In genomic region chr12:32099686-32100206, GRCm38 (mm10) we compare ENCODE assay signal across 24 mouse cellular contexts. TPM values are rescaled to one million over a fixed set of nuclear protein-coding genes. Genes with fewer than 3 reads are reported as not detected.
DNase-seq lines count a peak whose midpoint lies in the region; ATAC-seq and TF ChIP-seq lines count a peak whose summit lies in the region.
"Had no signal": no experiment of that assay in that cellular context is flagged by ENCODE, and none has a peak within 500 bp of the region (broad histone marks: within the 10 kb centered on the region; RNA-seq: fewer than 3 reads in every experiment).

No protein-coding gene starts in this region.

- ATAC-seq in liver, embryonic 12.5 days: no peak
- no peak for ATAC-seq in liver, postnatal 0 days
- ATAC-seq: forebrain, embryonic 14.5 days; hindbrain, postnatal 0 days; midbrain, embryonic 13.5 days had no signal

- TF ChIP-seq EP300 in liver, postnatal 0 days (IDR thresholded peaks at IDR 0.05; ENCODE audit: low read depth): no peak

- DNase-seq in liver, postnatal 0 days: no peak
- peak; percentile 74 for DNase-seq in 3134 (ENCODE audit: extremely low read depth, insufficient read length, low spot score)
- DNase-seq in thymus, postnatal 10 days (ENCODE audit: low spot score in 2 of 2): no peak
- DNase-seq in left cerebral cortex, adult 9 months (ENCODE audit: low spot score in 2 of 2): no peak
- DNase-seq in spleen, postnatal 14 days (ENCODE audit: low spot score in 2 of 2): no peak
- DNase-seq: adrenal gland, adult 2 months; cerebellum, adult 18-20 months; cerebellum, postnatal 14 days; kidney, adult 11 months; kidney, postnatal 4 days; lung, postnatal 14 days; retina, postnatal 1 day; right cerebral cortex, postnatal 25 days; thymus, postnatal 36 days had no signal

- no peak for TF ChIP-seq CTCF in liver, postnatal 0 days (IDR thresholded peaks at IDR 0.05; ENCODE audit: low read depth)
- no peak for TF ChIP-seq CTCF in C2C12 (IDR thresholded peaks at IDR 0.05; ENCODE audit: control insufficient read depth, insufficient read depth, insufficient read length)
- no peak for TF ChIP-seq CTCF in embryonic fibroblast, embryonic 13.5 days (IDR thresholded peaks at IDR 0.05; ENCODE audit: borderline replicate concordance, insufficient read depth, low read length)

- H3K4me3 ChIP-seq in liver, embryonic 12.5 days: no peak overlapping the region
- H3K4me3 ChIP-seq in liver, postnatal 0 days (ENCODE audit: low read depth, low read length): no peak overlapping the region
- no peak overlapping the region for H3K4me3 ChIP-seq in C2C12 (ENCODE audit: insufficient read depth, poor library complexity, severe bottlenecking)
- H3K4me3 ChIP-seq in embryonic fibroblast, embryonic 13.5 days (ENCODE audit: insufficient read depth, low read length): no peak overlapping the region
- H3K4me3 ChIP-seq: embryonic facial prominence, embryonic 12.5 days; heart, embryonic 10.5 days; megakaryocyte, embryonic 14.5 days; midbrain, embryonic 13.5 days; neural tube, embryonic 13.5 days had no signal

- no peaks in the 10 kb centered on the region for H3K27me3 ChIP-seq in liver, embryonic 12.5 days (replicated peaks)
- no peaks in the 10 kb centered on the region for H3K27me3 ChIP-seq in liver, postnatal 0 days (ENCODE audit: insufficient read depth, low read length)
- no peaks in the 10 kb centered on the region for H3K27me3 ChIP-seq in C2C12 (ENCODE audit: control insufficient read depth, insufficient read depth, insufficient read length)
- H3K27me3 ChIP-seq: embryonic facial prominence, embryonic 12.5 days; megakaryocyte, embryonic 14.5 days; midbrain, embryonic 13.5 days; neural tube, embryonic 13.5 days had no signal

- TF ChIP-seq POLR2A in embryonic fibroblast, embryonic 13.5 days (IDR thresholded peaks at IDR 0.05; ENCODE audit: low read depth, low read length): no peak

- H3K79me2 ChIP-seq in C2C12 (ENCODE audit: control insufficient read depth, insufficient read depth): no peaks in the 10 kb centered on the region

- no peaks in the 10 kb centered on the region for H3K9me3 ChIP-seq in liver, embryonic 12.5 days (replicated peaks)
- H3K9me3 ChIP-seq in liver, postnatal 0 days (ENCODE audit: low read length): no peaks in the 10 kb centered on the region
- H3K9me3 ChIP-seq: embryonic facial prominence, embryonic 12.5 days; heart, embryonic 10.5 days; megakaryocyte, embryonic 14.5 days; midbrain, embryonic 13.5 days; neural tube, embryonic 13.5 days had no signal

- H3K4me2 ChIP-seq in liver, embryonic 12.5 days: no peak overlapping the region
- H3K4me2 ChIP-seq in liver, postnatal 0 days (ENCODE audit: low read depth, low read length): no peak overlapping the region
- H3K4me2 ChIP-seq: embryonic facial prominence, embryonic 12.5 days; midbrain, embryonic 13.5 days; neural tube, embryonic 13.5 days had no signal

- WGBS in liver, embryonic 12.5 days (ENCODE audit: insufficient replicate concordance): 76% methylated on average over 4 of the region's 4 CpGs
- 74% methylated on average over 4 of the region's 4 CpGs for WGBS in liver, postnatal 0 days (ENCODE audit: insufficient replicate concordance)

- H3ac ChIP-seq in C2C12 (ENCODE audit: control insufficient read depth, insufficient read length, low read depth): no peak overlapping the region

- 0 out of 2 replicates have a peak overlapping the region, but pooled peaks have one; percentile 79 for H3K27ac ChIP-seq in liver, embryonic 12.5 days
- H3K27ac ChIP-seq in liver, postnatal 0 days (ENCODE audit: low read depth): no peak overlapping the region
- H3K27ac ChIP-seq in embryonic fibroblast, embryonic 13.5 days (ENCODE audit: insufficient read depth, low read length): peak overlapping the region; percentile 90
- H3K27ac ChIP-seq: embryonic facial prominence, embryonic 12.5 days; heart, embryonic 10.5 days; hindbrain, postnatal 0 days; midbrain, embryonic 13.5 days; neural tube, embryonic 13.5 days had no signal

- peaks cover 63% of the 10 kb centered on the region for H3K36me3 ChIP-seq in liver, embryonic 12.5 days
- peaks cover 17% of the 10 kb centered on the region; the same call in 1 of the 2 replicates for H3K36me3 ChIP-seq in liver, postnatal 0 days (replicated peaks; ENCODE audit: insufficient read depth, low read length)
- no peaks in the 10 kb centered on the region for H3K36me3 ChIP-seq in C2C12 (ENCODE audit: control insufficient read depth, insufficient read depth)
- H3K36me3 ChIP-seq: embryonic facial prominence, embryonic 12.5 days; heart, embryonic 10.5 days; midbrain, embryonic 13.5 days; neural tube, embryonic 13.5 days had no signal

- no peaks in the 10 kb centered on the region for H3K79me3 ChIP-seq in C2C12 (ENCODE audit: low read depth)

- H3K9ac ChIP-seq in liver, embryonic 12.5 days: no peak overlapping the region
- no peak overlapping the region for H3K9ac ChIP-seq in liver, postnatal 0 days (replicated peaks)
- H3K9ac ChIP-seq: embryonic facial prominence, embryonic 12.5 days; midbrain, embryonic 13.5 days; neural tube, embryonic 13.5 days had no signal

- H3K4me1 ChIP-seq in liver, embryonic 12.5 days: peaks cover 67% of the 10 kb centered on the region
- H3K4me1 ChIP-seq in liver, postnatal 0 days (ENCODE audit: insufficient read depth): peaks cover 28% of the 10 kb centered on the region
- peaks cover 11% of the 10 kb centered on the region for H3K4me1 ChIP-seq in embryonic fibroblast, embryonic 13.5 days (ENCODE audit: control insufficient read depth, insufficient read depth, low read length)
- H3K4me1 ChIP-seq: embryonic facial prominence, embryonic 12.5 days; midbrain, embryonic 13.5 days; neural tube, embryonic 13.5 days had no signal

TF ChIP-seq in C2C12, 6 proteins besides CTCF, POLR2A, EP300 and RAD21:
- TF ChIP-seq MAX (IDR thresholded peaks at IDR 0.05): no peak
- TF ChIP-seq USF1 (IDR thresholded peaks at IDR 0.05; ENCODE audit: low read depth): no peak
- TF ChIP-seq FOSL1 (IDR thresholded peaks at IDR 0.05; ENCODE audit: insufficient read depth, low read length, poor library complexity, severe bottlenecking): peak; percentile 28
- TF ChIP-seq MYOD1 (IDR thresholded peaks at IDR 0.05; ENCODE audit: control insufficient read depth, insufficient read length, low read depth): no peak
- TF ChIP-seq MYOG (IDR thresholded peaks at IDR 0.05; ENCODE audit: control insufficient read depth, extremely low read depth, insufficient read length): no peak
- TF ChIP-seq CEBPB (IDR thresholded peaks at IDR 0.05; ENCODE audit: low read depth): peak; percentile 87

RNA-seq across cellular contexts. Expression of gene Prkar2b, which starts 38.6 kb away (rescaled TPM):
- polyA plus RNA-seq in liver, embryonic 12.5 days (2016; fragmentation: Nextera tagmentation; extraction: Ambion mirVana): 137 and 141 TPM in 2 replicates
- polyA plus RNA-seq in liver, postnatal 0 days (2015; fragmentation: Nextera tagmentation; extraction: Ambion mirVana): 34.0 and 34.6 TPM in 2 replicates
- polyA plus RNA-seq in C2C12 (2012; fragmentation: generic; extraction: Trizol): 33.1 TPM
- 36.2 and 50.5 TPM in 2 replicates for polyA plus RNA-seq in embryonic fibroblast, embryonic 13.5 days (2011; ENCODE audit: insufficient read length, low read depth, missing spikeins)
